Comparison of ENCODE assay signal across 14 mouse cellular contexts in the genomic region with DNA sequence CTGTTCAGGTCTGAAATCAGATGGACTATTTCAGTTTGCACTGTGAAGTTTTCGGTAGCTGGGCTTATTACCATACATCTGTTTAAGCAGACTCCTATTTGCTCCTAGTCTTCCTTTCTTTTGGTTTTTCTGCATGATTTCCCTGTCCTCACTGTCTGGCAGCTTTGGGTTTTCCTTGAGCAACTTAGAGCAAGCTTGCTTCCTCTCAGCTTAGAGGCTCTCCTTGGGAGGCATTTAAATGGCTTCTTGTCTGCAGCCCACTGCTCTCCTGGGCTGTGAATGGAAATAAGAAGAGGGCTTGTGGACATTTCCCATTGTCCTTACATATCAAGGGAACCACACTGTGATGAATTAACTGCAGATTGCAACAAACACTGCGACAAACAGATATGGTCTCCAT.
DNase-seq lines count a peak whose midpoint lies in the region; ATAC-seq and TF ChIP-seq lines count a peak whose summit lies in the region.
"Had no signal": no experiment of that assay in that cellular context is flagged by ENCODE, and none has a peak within 500 bp of the region (broad histone marks: within the 10 kb centered on the region; RNA-seq: fewer than 3 reads in every experiment).

No protein-coding gene starts in this region.

- H3K9me3 ChIP-seq in forebrain, embryonic 11.5 days (ENCODE audit: control insufficient read depth, low read length) = no peaks in the 10 kb centered on the region
- H3K9me3 ChIP-seq in hindbrain, embryonic 16.5 days (ENCODE audit: control insufficient read depth, low read length) = no peaks in the 10 kb centered on the region
- no peaks in the 10 kb centered on the region for H3K9me3 ChIP-seq in neural tube, embryonic 13.5 days
- H3K9me3 ChIP-seq in kidney, embryonic 14.5 days (ENCODE audit: control insufficient read depth, low read length) = no peaks in the 10 kb centered on the region
- H3K9me3 ChIP-seq: embryonic facial prominence, embryonic 13.5 days; limb, embryonic 15.5 days had no signal

- no peaks in the 10 kb centered on the region for H3K27me3 ChIP-seq in forebrain, embryonic 11.5 days (ENCODE audit: control insufficient read depth, insufficient read depth, low read length)
- H3K27me3 ChIP-seq in hindbrain, embryonic 16.5 days (replicated peaks; ENCODE audit: control insufficient read depth, insufficient read depth, low read length) = no peaks in the 10 kb centered on the region
- no peaks in the 10 kb centered on the region for H3K27me3 ChIP-seq in neural tube, embryonic 13.5 days
- no peaks in the 10 kb centered on the region for H3K27me3 ChIP-seq in kidney, embryonic 14.5 days (ENCODE audit: control insufficient read depth, insufficient read depth, low read length)
- H3K27me3 ChIP-seq: embryonic facial prominence, embryonic 13.5 days; limb, embryonic 15.5 days had no signal

- no peaks in the 10 kb centered on the region for H3K36me3 ChIP-seq in forebrain, embryonic 11.5 days (ENCODE audit: control insufficient read depth, insufficient read depth, low read length)
- no peaks in the 10 kb centered on the region for H3K36me3 ChIP-seq in hindbrain, embryonic 16.5 days (ENCODE audit: control insufficient read depth, insufficient read depth, low read length)
- no peaks in the 10 kb centered on the region for H3K36me3 ChIP-seq in neural tube, embryonic 13.5 days
- H3K36me3 ChIP-seq in kidney, embryonic 14.5 days (ENCODE audit: control insufficient read depth, insufficient read depth, low read length) = no peaks in the 10 kb centered on the region
- H3K36me3 ChIP-seq: embryonic facial prominence, embryonic 13.5 days; limb, embryonic 15.5 days had no signal

- no peak overlapping the region for H3K4me2 ChIP-seq in forebrain, embryonic 11.5 days (ENCODE audit: low read depth, low read length, severe bottlenecking)
- H3K4me2 ChIP-seq in hindbrain, embryonic 16.5 days (ENCODE audit: low read length) = no peak overlapping the region
- H3K4me2 ChIP-seq in neural tube, embryonic 13.5 days = peak overlapping the region; percentile 49
- no peak overlapping the region for H3K4me2 ChIP-seq in kidney, embryonic 14.5 days (replicated peaks; ENCODE audit: low read depth, low read length)
- H3K4me2 ChIP-seq: embryonic facial prominence, embryonic 13.5 days; limb, embryonic 15.5 days had no signal

- H3K4me1 ChIP-seq in forebrain, embryonic 11.5 days (replicated peaks; ENCODE audit: control insufficient read depth, insufficient read depth, low read length) = peaks cover 5% of the 10 kb centered on the region
- H3K4me1 ChIP-seq in hindbrain, embryonic 16.5 days (ENCODE audit: control insufficient read depth, insufficient read depth, low read depth, low read length) = no peaks in the 10 kb centered on the region
- H3K4me1 ChIP-seq in neural tube, embryonic 13.5 days (replicated peaks) = peaks cover 12% of the 10 kb centered on the region
- no peaks in the 10 kb centered on the region for H3K4me1 ChIP-seq in kidney, embryonic 14.5 days (ENCODE audit: control insufficient read depth, insufficient read depth, low read length)
- H3K4me1 ChIP-seq: embryonic facial prominence, embryonic 13.5 days; limb, embryonic 15.5 days had no signal

- WGBS in forebrain, embryonic 11.5 days = 17% methylated on average over 2 of the region's 2 CpGs
- WGBS in hindbrain, embryonic 16.5 days = 31% methylated on average over 2 of the region's 2 CpGs
- WGBS in neural tube, embryonic 13.5 days = 25% methylated on average over 2 of the region's 2 CpGs
- WGBS in kidney, embryonic 14.5 days = 52% methylated on average over 2 of the region's 2 CpGs

- peak; percentile 51; the same call in 1 of the 2 replicates for ATAC-seq in forebrain, embryonic 11.5 days (replicated peaks; ENCODE audit: low FRiP score)
- ATAC-seq in hindbrain, embryonic 16.5 days = 0 out of 2 replicates have a peak, but pooled peaks have one; percentile 24
- ATAC-seq in neural tube, embryonic 13.5 days (ENCODE audit: low read depth) = no peak
- no peak for ATAC-seq in kidney, embryonic 14.5 days (ENCODE audit: low FRiP score, low TSS enrichment)

- peak overlapping the region; percentile 42; the same call in 1 of the 2 replicates for H3K4me3 ChIP-seq in layer of hippocampus, adult 2 months
- H3K4me3 ChIP-seq in forebrain, embryonic 11.5 days (ENCODE audit: low read depth, low read length) = no peak overlapping the region
- H3K4me3 ChIP-seq in hindbrain, embryonic 16.5 days (ENCODE audit: low read length) = no peak overlapping the region
- no peak overlapping the region for H3K4me3 ChIP-seq in neural tube, embryonic 13.5 days
- no peak overlapping the region for H3K4me3 ChIP-seq in kidney, embryonic 14.5 days (ENCODE audit: low read length)
- H3K4me3 ChIP-seq: embryonic facial prominence, embryonic 13.5 days; limb, embryonic 15.5 days had no signal

- peak overlapping the region; percentile 75 for H3K27ac ChIP-seq in layer of hippocampus, adult 2 months
- H3K27ac ChIP-seq in forebrain, embryonic 11.5 days (ENCODE audit: low read depth, low read length) = no peak overlapping the region
- 0 out of 2 replicates have a peak overlapping the region, but pooled peaks have one; percentile 13 for H3K27ac ChIP-seq in hindbrain, embryonic 16.5 days (ENCODE audit: low read depth, low read length)
- H3K27ac ChIP-seq in neural tube, embryonic 13.5 days (replicated peaks) = peak overlapping the region; percentile 64; the same call in 1 of the 2 replicates
- no peak overlapping the region for H3K27ac ChIP-seq in kidney, embryonic 14.5 days (ENCODE audit: low read depth, low read length)
- H3K27ac ChIP-seq: embryonic facial prominence, embryonic 13.5 days; limb, embryonic 15.5 days; stomach, postnatal 0 days had no signal

- no peak for DNase-seq in layer of hippocampus, adult 2 months (ENCODE audit: low spot score in 2 of 2)
- DNase-seq in layer of hippocampus, adult 8-10 months (ENCODE audit: low spot score in 2 of 2) = no peak
- DNase-seq in forebrain, embryonic 11.5 days (ENCODE audit: low spot score) = no peak
- no peak for DNase-seq in ovary, adult 18-20 months (ENCODE audit: low spot score)
- DNase-seq: adrenal gland, adult 8-10 months; kidney, adult 9 months; lung, adult 2 months; retina, postnatal 1 day had no signal

- no peak for TF ChIP-seq CTCF in layer of hippocampus, adult 2 months (conservative IDR thresholded peaks at IDR 0.05)

- H3K9ac ChIP-seq in forebrain, embryonic 11.5 days (ENCODE audit: low read length) = no peak overlapping the region
- H3K9ac ChIP-seq in hindbrain, embryonic 16.5 days (ENCODE audit: low read depth, low read length) = no peak overlapping the region
- peak overlapping the region; percentile 54; the same call in 1 of the 2 replicates for H3K9ac ChIP-seq in neural tube, embryonic 13.5 days
- H3K9ac ChIP-seq in kidney, embryonic 14.5 days (ENCODE audit: low read depth, low read length) = no peak overlapping the region
- H3K9ac ChIP-seq: embryonic facial prominence, embryonic 13.5 days; limb, embryonic 15.5 days had no signal

Comparison
In these comparisons a context has a peak if more than half of its experiments do, and no peak if none do; other contexts are left out.
1. H3K27ac ChIP-seq: peak in layer of hippocampus, adult 2 months (single experiment), hindbrain, embryonic 16.5 days (single experiment) and neural tube, embryonic 13.5 days (single experiment); none in forebrain, embryonic 11.5 days (single experiment) and kidney, embryonic 14.5 days (single experiment).
2. ATAC-seq: peak in forebrain, embryonic 11.5 days (single experiment) and hindbrain, embryonic 16.5 days (single experiment); none in neural tube, embryonic 13.5 days (single experiment) and kidney, embryonic 14.5 days (single experiment).